Mouse (Mus musculus): ENCODE results near the gene Sntg2. TPM values are rescaled to one million over a fixed set of nuclear protein-coding genes. Genes with fewer than 3 reads are reported as not detected.

Sntg2 gene
- 1 to 10 TPM; 4.7 to 5.1 TPM for total RNA-seq (2021)

GRCm38 (mm10) chr12:30372933-30373501 lies at the start of gene Sntg2:
Gene Sntg2, minus strand, starts transcription at chr12:30373375.
- peak; percentile 57 to 89 for DNase-seq (ENCODE audit: extremely low spot score in 1 of 2, low spot score in 2 of 2)
- intact Hi-C loops (cut with DNase I), result loop anchor here (2.0 to 5.0 kb wide), 2 partner anchors 206 to 246 kb away; no protein-coding TSS in a partner anchor

DNA sequence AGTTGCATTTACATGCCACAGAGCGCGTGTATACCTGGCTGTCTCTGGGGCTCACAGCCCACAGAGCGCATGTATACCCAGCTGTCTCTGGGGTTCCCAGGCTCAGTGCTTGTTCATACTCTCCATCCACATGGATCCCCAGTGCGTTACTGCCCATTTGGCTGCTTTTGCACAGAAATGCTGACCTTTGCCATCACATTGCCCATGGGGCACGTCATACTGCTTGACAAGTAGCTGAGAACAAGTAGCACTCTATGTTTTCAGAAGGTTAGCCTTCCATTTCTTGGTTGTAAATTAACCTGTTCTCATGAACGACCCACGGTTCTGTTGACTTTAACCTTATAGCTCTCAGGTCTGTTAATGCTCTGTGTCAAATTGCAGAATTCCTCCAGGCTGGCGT lies 43.4 kb upstream of the Sntg2 start:
- intact Hi-C loops (cut with DNase I), result no loop called here
- DNase-seq (ENCODE audit: extremely low spot score in 1 of 2, low spot score in 2 of 2), result no peak

- DNase-seq (ENCODE audit: extremely low spot score in 1 of 2, low spot score in 2 of 2), result peak in 1 of 2 experiments; percentile 24
- intact Hi-C loops (cut with DNase I), result no loop called here
Observed at GRCm38 (mm10) chr12:30415981-30416380, 42.8 kb upstream of the Sntg2 start.

GRCm38 (mm10) chr12:30402651-30403050 lies 29.5 kb upstream of the Sntg2 start:
- intact Hi-C loops (cut with DNase I), result no loop called here
- no peak for DNase-seq (ENCODE audit: extremely low spot score in 1 of 2, low spot score in 2 of 2)

DNA sequence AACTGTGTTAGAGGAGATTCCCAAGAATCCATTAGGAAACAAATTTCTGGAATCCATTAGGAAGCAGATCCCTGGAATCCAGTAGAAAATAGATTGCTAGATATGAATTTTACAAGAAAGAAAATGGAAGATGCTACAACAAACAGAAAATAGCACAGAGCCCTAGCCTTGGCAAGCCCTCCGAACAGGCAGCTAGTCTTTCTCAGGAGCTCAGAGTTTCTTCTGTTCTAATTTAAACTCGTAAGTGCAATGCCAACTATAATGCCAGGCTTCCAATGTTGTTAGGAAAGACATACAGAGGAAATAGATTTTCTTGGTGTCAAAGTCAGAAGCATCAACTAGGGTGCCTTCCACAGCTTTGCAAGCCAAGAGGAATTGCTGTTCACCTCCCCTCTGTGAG lies 27.4 kb upstream of the Sntg2 start:
- peak in 1 of 2 experiments; percentile 26 for DNase-seq (ENCODE audit: extremely low spot score in 1 of 2, low spot score in 2 of 2)
- intact Hi-C loops (cut with DNase I), result no loop called here

- no peak for DNase-seq (ENCODE audit: extremely low spot score in 1 of 2, low spot score in 2 of 2)
- intact Hi-C loops (cut with DNase I), result no loop called here
Observed at GRCm38 (mm10) chr12:30400114-30400513, 26.9 kb upstream of the Sntg2 start.

DNA sequence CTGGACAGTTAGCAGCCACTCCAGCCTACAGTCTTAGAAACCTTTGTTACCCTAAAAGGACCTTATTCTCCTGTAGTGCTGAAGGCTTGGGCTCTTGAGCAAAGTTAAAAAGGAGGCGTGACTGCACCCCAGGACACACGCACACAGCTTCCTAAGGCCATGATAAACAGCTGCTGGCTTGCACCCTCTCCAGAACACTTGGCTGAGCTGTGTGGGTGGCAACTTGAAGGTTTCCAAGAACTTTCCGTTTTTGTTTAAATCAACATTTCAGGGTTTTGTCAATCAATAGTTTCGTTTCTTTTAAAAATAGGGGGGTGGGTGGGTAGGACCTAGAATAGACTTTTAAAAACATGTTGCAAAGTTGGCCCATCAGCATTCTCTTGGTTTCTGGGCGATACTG lies 882 bp downstream of the Sntg2 start:
- intact Hi-C loops (cut with DNase I), result loop anchor here (2.0 to 5.0 kb wide), 2 partner anchors 207 to 245 kb away; no protein-coding TSS in a partner anchor
- no peak for DNase-seq (ENCODE audit: extremely low spot score in 1 of 2, low spot score in 2 of 2)

GRCm38 (mm10) chr12:30369786-30370185 lies 3.4 kb downstream of the Sntg2 start:
- intact Hi-C loops (cut with DNase I), result loop anchor here (2.0 to 5.0 kb wide), 3 partner anchors 167 to 319 kb away; no protein-coding TSS in a partner anchor
- peak; percentile 83 to 84 for DNase-seq (ENCODE audit: extremely low spot score in 1 of 2, low spot score in 2 of 2)

DNA sequence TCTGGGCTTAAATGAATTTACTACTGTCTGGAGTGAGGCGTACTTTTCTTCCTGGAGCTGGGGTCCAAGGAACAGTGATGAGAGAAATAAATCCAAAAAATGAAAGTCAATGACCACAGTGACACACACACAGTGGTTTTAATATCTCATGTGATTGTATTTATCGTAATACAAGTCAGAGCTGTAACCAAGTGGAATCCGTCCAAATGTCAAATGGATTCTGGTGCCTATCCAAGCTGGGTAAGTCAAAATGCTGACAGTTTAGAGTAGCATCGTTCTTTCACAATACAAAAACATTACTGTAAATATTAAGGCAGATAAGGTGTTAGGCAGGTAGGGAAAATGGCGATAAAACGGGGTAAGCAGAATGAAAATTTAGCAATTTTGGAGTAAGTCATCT lies 4.0 kb downstream of the Sntg2 start:
- intact Hi-C loops (cut with DNase I), result loop anchor here (2.0 kb wide), 1 partner anchor 318 kb away; no protein-coding TSS in a partner anchor
- DNase-seq (ENCODE audit: extremely low spot score in 1 of 2, low spot score in 2 of 2), result no peak

GRCm38 (mm10) chr12:30362306-30362705 lies 10.9 kb downstream of the Sntg2 start:
- DNase-seq (ENCODE audit: extremely low spot score in 1 of 2, low spot score in 2 of 2), result no peak
- intact Hi-C loops (cut with DNase I), result no loop called here

DNA sequence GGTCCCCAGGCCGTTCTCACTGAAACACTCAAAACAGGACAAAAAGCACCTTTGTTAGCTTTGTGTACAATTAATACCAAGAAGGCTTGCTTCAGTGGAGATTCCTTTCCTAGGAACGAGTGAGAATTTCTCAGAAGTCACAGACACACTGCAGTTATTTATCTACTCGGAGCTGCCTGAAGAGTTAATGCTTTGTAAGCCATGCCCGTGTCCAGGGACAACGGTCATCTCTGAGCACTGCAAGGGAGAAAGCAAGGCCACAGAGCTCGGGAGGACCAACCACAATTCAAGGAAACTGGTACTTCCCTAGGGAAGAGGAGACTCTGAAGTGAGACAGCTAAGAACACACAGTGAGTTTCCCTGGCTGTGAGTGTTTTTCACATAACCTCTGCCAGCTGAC lies 15.5 kb downstream of the Sntg2 start:
- intact Hi-C loops (cut with DNase I), result no loop called here
- no peak for DNase-seq (ENCODE audit: extremely low spot score in 1 of 2, low spot score in 2 of 2)

DNA sequence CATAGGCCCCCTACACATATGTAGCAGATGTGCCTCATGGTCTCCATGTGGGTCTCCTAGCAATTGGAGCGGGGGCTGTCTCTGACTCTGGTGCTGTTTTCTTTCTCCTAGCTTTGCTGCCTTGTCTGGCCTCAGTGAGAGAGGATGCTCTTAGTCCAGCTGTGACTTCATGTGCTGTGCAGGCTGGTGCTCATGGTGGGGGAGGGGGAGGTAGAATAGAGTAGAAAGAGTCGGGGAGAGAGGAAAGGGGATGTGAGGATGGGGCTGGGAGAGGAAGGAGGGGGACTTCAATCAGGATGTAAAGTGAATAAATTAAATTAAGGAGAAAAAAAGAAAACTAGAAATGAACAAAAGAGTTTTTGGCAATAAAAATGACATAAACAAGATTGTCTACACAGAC lies 20.8 kb downstream of the Sntg2 start:
- DNase-seq (ENCODE audit: extremely low spot score in 1 of 2, low spot score in 2 of 2), result no peak
- intact Hi-C loops (cut with DNase I), result no loop called here

- intact Hi-C loops (cut with DNase I), result loop anchor here (10.0 kb wide), 1 partner anchor 53 kb away; no protein-coding TSS in a partner anchor
- no peak for DNase-seq (ENCODE audit: extremely low spot score in 1 of 2, low spot score in 2 of 2)
Observed at GRCm38 (mm10) chr12:30348036-30348435, 25.1 kb downstream of the Sntg2 start.

DNA sequence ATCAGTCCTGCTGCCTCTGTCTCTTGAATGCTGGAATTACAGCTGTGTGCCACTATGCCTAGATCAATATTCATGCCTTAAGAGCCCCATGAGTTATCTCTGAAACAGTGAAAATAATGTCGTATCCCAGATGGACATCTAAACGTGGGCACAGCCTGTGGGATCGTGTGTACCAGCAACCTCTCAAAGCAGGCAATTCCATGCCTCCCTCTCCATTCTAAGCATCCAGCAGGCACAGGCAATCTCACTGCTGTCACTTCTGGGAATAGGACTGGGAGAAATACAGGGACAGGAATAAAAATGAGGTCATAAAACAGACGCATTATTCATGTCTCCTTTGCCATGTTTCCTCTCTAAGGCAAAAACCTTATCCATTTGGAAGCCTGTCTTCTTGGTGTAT lies 25.9 kb downstream of the Sntg2 start:
- DNase-seq (ENCODE audit: extremely low spot score in 1 of 2, low spot score in 2 of 2), result no peak
- intact Hi-C loops (cut with DNase I), result loop anchor here (10.0 kb wide), 1 partner anchor 52 kb away; no protein-coding TSS in a partner anchor

DNA sequence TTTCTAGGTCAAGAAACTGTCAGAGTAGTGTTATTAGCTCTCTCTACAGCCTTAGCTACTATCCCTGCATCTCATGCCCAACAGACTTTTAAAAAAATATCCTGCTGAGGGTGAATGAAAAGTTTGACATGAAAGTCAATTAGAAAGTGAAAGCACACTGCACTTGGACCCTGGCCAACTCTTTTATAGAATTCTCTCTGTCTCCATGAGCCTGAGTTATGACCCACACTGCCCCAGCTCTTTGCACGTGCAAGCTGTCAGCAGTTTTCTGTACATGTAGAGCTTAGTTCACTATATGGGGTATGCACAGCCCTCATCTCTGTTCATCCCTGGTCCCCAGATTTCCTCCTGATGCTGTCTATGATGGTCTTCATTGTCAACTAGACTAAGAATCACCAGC lies 28.4 kb downstream of the Sntg2 start:
- no peak for DNase-seq (ENCODE audit: extremely low spot score in 1 of 2, low spot score in 2 of 2)
- intact Hi-C loops (cut with DNase I), result loop anchor here (10.0 kb wide), 1 partner anchor 50 kb away; no protein-coding TSS in a partner anchor

- intact Hi-C loops (cut with DNase I), result no loop called here
- no peak for DNase-seq (ENCODE audit: extremely low spot score in 1 of 2, low spot score in 2 of 2)
Observed at GRCm38 (mm10) chr12:30336301-30336700, 36.9 kb downstream of the Sntg2 start.

DNA sequence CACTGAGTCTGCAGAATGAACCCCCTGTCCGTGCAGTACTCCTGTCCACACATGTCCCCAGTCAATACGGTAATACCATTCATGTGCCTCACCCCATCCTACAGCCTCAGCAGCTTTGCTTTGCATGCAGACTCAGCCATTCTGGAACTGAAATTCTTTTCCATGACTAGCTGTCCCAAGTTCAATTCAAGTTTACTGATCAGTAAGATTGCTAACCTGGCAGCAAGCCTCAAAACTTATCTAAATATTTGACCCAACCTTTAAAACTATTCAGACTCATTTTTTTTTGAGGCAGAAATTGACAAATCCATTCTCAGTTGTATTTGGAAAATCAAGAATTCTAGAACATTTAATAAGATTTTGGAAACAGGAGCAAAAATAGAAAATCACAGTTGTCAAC lies 38.7 kb downstream of the Sntg2 start:
- intact Hi-C loops (cut with DNase I), result no loop called here
- DNase-seq (ENCODE audit: extremely low spot score in 1 of 2, low spot score in 2 of 2), result no peak

DNA sequence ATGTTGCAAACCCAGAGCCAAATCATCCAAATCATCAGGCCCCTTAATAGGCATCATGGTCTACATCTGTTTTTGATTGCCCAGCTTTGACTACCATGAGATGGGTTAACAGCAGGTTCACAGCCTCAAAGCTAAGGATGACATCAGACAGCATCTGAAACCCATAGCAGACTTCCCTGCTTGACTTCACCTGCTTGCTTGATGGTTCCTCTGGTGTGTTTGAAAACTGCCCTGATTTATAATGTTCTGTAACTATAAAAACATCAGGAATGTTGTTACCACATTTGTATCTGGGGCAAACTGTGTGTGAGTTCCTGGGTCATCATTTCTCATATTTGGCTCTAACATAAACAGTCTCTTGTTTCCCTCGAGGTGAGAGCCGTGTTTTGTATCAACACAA lies 55.2 kb downstream of the Sntg2 start:
- no peak for DNase-seq (ENCODE audit: extremely low spot score in 1 of 2, low spot score in 2 of 2)
- intact Hi-C loops (cut with DNase I), result no loop called here

DNA sequence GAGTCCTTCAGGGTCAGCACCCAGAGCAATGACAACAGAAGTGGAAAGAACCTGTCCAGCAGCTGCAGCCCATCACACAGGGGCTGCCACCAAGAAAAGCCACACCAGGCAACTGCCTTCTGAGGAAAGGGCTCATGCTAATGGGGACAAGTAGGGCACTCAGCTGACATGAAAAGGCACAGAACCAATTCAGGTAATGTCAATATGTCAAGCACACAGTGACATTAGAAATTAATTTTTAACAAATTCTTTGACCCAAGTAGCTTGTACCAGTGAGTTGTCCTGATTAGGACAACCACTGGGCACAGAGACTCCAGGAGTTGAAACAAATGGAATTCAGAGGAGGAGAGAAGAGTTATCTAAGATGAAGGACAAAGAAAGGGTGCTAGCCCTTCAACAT lies 60.2 kb downstream of the Sntg2 start:
- no peak for DNase-seq (ENCODE audit: extremely low spot score in 1 of 2, low spot score in 2 of 2)
- intact Hi-C loops (cut with DNase I), result no loop called here

DNA sequence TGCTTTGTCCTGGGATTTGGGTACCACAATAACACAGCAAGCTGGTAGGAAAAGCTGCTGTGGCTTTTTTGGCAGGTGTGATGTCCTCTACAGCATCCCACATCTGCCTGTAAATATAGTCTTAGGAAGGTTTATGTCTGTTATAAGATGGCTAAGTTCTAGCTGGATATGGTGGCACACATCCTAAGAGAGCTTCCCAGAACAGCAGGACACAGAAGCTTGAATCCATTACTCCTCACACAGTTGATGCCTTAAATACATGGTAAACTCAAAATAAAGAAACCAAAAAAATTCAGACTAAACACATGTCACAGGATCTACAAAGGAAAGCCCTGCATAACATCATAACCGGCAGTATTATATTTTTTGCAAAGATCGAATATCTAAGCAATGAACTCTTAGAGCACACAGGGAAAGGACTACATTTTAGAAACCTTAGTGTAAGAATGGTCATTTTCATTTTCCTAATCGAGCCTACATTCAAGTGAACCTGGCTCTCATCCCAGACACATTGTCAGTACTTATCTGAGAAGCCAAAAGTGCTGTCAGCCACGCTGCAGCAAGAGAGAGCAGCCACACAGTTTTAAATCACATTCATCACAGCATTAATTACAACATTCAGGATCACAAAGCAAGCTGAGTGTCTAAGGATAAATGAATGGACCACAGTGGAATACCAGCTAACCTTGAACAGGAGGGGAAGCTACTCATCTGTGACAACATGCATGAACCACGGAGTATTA lies 64.8 kb downstream of the Sntg2 start:
- intact Hi-C loops (cut with DNase I), result no loop called here
- no peak for DNase-seq (ENCODE audit: extremely low spot score in 1 of 2, low spot score in 2 of 2)

Measured in left cerebral cortex, postnatal 10 days (tissue).